Mouse (Mus musculus): ENCODE measurements around the gene Fbxl2. TPM values are rescaled to one million over a fixed set of nuclear protein-coding genes. Genes with fewer than 3 reads are reported as not detected.
"Not testable (repeated sequence)": the region's sequence is repeated elsewhere in the genome, so short reads cannot be mapped to it uniquely, and the experiment has no call there.

Gene Fbxl2
- 3.8 and 4.2 TPM in 2 replicates for polyA plus RNA-seq (2016; fragmentation: Nextera tagmentation; extraction: Ambion mirVana)

GRCm38 (mm10) chr9:114046028-114046427 is at the start of gene Fbxl2:
TSS of gene Fbxl2 (minus strand) at chr9:114046191.
- WGBS, result 85% methylated on average over 10 of the region's 10 CpGs
- no peak within 1 kb of the TSS for H3K4me2 ChIP-seq

DNA sequence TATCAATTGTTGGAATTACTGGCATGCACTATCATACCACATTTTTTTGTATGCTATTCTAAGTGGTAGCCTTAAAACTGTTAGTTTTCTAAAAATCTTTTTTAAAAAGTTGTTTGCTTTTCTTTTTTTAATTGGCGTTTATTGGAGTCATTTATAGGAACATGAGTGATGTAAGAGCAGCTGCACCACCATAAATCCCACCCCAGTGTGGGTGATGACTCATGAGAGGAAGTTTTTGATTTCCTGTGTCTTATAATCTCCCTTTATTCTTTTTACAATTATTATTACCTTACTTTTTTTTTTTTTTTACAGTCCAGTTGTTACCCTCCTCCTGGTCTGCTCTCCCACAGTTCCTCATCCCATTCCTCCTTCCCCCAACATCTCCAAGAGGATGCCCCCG is 48.9 kb upstream of the Fbxl2 start:
- Histone ChIP-seq H3K36me3 (no peaks in the 10 kb centered on the region), H3K4me3 (replicated peaks) (no peak overlapping the region), H3K27me3 (no peaks in the 10 kb centered on the region), H3K9ac (replicated peaks) (no peak overlapping the region), H3K4me1 (replicated peaks) (no peaks in the 10 kb centered on the region), H3K27ac (no peak overlapping the region), H3K4me2 (no peak overlapping the region), H3K9me3 (no peaks in the 10 kb centered on the region)
- ATAC-seq (ENCODE audit: insufficient number of reproducible peaks, insufficient read depth, low FRiP score, low TSS enrichment, low read depth), result no peak
- WGBS, result 89% methylated on average over 2 of the region's 2 CpGs

More at GRCm38 (mm10) chr9:114046028-114046427, at the start of gene Fbxl2:
- Histone ChIP-seq H3K4me3 (replicated peaks) (no peak within 1 kb of the TSS), H3K9me3 (no peaks in the 10 kb centered on the region), H3K9ac (replicated peaks) (no peak within 1 kb of the TSS), H3K36me3 (no peaks in the 10 kb centered on the region), H3K27me3 (peaks cover 6% of the 10 kb centered on the region), H3K27ac (no peak within 1 kb of the TSS), H3K4me1 (replicated peaks) (no peaks in the 10 kb centered on the region)
- no peak for ATAC-seq (ENCODE audit: insufficient number of reproducible peaks, insufficient read depth, low FRiP score, low TSS enrichment, low read depth)

DNA sequence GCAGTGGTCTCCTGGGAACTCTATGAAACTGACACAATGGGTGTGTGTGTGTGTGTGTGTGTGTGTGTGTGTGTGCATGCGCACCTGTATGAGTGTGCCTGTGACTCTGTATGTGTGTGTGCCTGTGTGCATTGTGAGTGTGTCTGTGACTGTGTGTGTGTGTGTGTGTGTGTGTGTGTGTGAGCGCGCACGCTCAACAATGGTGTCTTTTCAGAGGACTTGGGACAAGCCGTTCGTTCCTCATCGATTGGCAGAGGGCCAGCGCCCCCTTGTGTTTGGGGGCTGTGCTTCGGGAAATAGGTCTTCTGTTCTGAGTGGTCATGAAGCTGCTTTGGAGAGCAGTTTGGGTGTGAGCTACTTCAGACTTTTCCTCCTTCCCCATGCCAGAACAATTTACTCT is 46.2 kb upstream of the Fbxl2 start:
- WGBS, result 19% methylated on average over 9 of the region's 9 CpGs
- ATAC-seq (ENCODE audit: insufficient number of reproducible peaks, insufficient read depth, low FRiP score, low TSS enrichment, low read depth), result not testable (repeated sequence)

DNA sequence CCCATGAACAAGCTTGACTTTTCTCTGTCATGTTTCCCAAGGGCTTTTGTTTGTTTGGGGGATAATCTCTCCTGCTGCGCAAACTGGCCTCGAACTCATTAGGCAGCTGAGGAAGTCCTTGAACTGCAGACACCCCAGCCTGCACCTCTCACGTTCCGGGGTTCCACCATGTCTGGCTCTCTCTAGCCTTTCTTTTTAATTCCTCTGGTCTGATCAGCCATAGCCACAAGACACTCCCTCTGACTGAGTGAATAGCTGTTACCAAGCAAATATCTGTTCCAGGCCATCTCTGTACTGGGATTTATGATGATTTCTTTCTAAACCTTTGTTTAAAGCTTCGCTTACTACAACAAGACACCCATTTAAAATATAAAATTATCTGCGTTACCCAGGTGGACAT is 42.9 kb upstream of the Fbxl2 start:
- not testable (repeated sequence) for H3K4me1 ChIP-seq (replicated peaks); H3K4me3 ChIP-seq (replicated peaks); H3K4me2 ChIP-seq; H3K36me3 ChIP-seq; H3K9ac ChIP-seq (replicated peaks); ATAC-seq (ENCODE audit: insufficient number of reproducible peaks, insufficient read depth, low FRiP score, low TSS enrichment, low read depth); H3K27me3 ChIP-seq; H3K27ac ChIP-seq; H3K9me3 ChIP-seq
- WGBS, result 86% methylated on average over 6 of the region's 6 CpGs

More for the DNA sequence above, 46.2 kb upstream of the Fbxl2 start:
- not testable (repeated sequence) for H3K9me3 ChIP-seq; H3K4me3 ChIP-seq (replicated peaks); H3K4me1 ChIP-seq (replicated peaks); H3K36me3 ChIP-seq; H3K9ac ChIP-seq (replicated peaks); H3K27me3 ChIP-seq; H3K27ac ChIP-seq; H3K4me2 ChIP-seq

GRCm38 (mm10) chr9:114087106-114087815 is 41.3 kb upstream of the Fbxl2 start:
- no peak overlapping the region for H3K4me3 ChIP-seq (replicated peaks)
- 77% methylated on average over 11 of the region's 11 CpGs for WGBS
- H3K27me3 ChIP-seq, result no peaks in the 10 kb centered on the region
- no peak overlapping the region for H3K4me2 ChIP-seq
- no peaks in the 10 kb centered on the region for H3K9me3 ChIP-seq
- ATAC-seq (ENCODE audit: insufficient number of reproducible peaks, insufficient read depth, low FRiP score, low TSS enrichment, low read depth), result no peak
- no peak overlapping the region for H3K9ac ChIP-seq (replicated peaks)
- no peak overlapping the region for H3K27ac ChIP-seq
- H3K36me3 ChIP-seq, result no peaks in the 10 kb centered on the region
- 0 out of 2 replicates have a peak, but pooled peaks cover 3% of the 10 kb centered on the region for H3K4me1 ChIP-seq (replicated peaks)

DNA sequence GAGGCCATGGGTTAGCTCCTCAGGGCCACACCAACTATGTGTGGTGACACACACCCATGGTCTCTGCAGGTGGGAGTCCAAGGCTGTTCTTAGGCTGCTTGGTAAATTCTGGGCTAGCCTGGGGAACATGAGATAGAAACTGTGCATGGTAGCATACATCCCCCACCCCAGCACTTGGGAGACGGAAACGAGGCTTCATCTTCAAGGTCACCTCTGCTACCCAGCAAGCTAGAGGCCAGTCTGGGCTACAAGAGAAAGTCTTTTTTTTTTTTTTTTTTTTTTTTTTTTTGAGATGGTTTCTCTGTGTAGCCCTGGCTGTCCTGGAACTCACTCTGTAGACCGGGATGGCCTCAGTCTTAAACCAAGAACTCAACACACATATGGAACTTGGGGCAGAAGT is 40.4 kb upstream of the Fbxl2 start:
- 85% methylated on average over 3 of the region's 3 CpGs for WGBS
- Histone ChIP-seq H3K4me1 (replicated peaks) (0 out of 2 replicates have a peak, but pooled peaks cover 3% of the 10 kb centered on the region), H3K9me3 (no peaks in the 10 kb centered on the region), H3K9ac (replicated peaks) (no peak overlapping the region), H3K36me3 (no peaks in the 10 kb centered on the region), H3K4me3 (replicated peaks) (no peak overlapping the region), H3K27me3 (no peaks in the 10 kb centered on the region), H3K27ac (no peak overlapping the region), H3K4me2 (no peak overlapping the region)
- no peak for ATAC-seq (ENCODE audit: insufficient number of reproducible peaks, insufficient read depth, low FRiP score, low TSS enrichment, low read depth)

DNA sequence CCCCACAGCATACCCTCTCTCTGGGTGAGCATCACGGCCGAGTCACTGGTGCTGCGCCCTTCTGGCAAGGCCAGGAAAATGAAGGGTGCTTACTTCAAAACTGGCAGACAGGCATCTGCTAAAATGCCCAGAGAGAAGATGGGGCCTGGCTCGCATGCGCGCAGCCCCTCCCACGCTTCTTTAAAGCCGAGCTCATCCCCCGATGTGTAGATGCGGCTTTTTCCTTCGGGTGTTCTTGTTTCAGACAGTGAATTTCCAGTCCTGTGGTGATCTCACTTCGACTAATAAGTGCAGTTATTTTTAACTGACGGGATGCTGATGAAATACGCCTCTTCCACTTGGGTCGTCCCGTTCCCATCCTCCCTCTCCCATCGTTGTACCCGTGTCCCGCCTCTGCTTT is 27.7 kb upstream of the Fbxl2 start:
- H3K4me1 ChIP-seq (replicated peaks), result no peaks in the 10 kb centered on the region
- no peak overlapping the region for H3K4me3 ChIP-seq (replicated peaks)
- H3K27ac ChIP-seq, result no peak overlapping the region
- no peaks in the 10 kb centered on the region for H3K9me3 ChIP-seq
- no peak for ATAC-seq (ENCODE audit: insufficient number of reproducible peaks, insufficient read depth, low FRiP score, low TSS enrichment, low read depth)
- H3K36me3 ChIP-seq, result no peaks in the 10 kb centered on the region
- no peak overlapping the region for H3K4me2 ChIP-seq
- no peaks in the 10 kb centered on the region for H3K27me3 ChIP-seq
- H3K9ac ChIP-seq (replicated peaks), result no peak overlapping the region
- WGBS, result 89% methylated on average over 19 of the region's 19 CpGs

GRCm38 (mm10) chr9:114069372-114069771 is 23.4 kb upstream of the Fbxl2 start:
- Histone ChIP-seq H3K27me3 (no peaks in the 10 kb centered on the region), H3K4me2 (no peak overlapping the region), H3K4me1 (replicated peaks) (no peaks in the 10 kb centered on the region), H3K9ac (replicated peaks) (no peak overlapping the region), H3K27ac (no peak overlapping the region), H3K9me3 (no peaks in the 10 kb centered on the region), H3K4me3 (replicated peaks) (no peak overlapping the region), H3K36me3 (no peaks in the 10 kb centered on the region)
- no peak for ATAC-seq (ENCODE audit: insufficient number of reproducible peaks, insufficient read depth, low FRiP score, low TSS enrichment, low read depth)
- WGBS, result 65% methylated on average over 6 of the region's 6 CpGs

DNA sequence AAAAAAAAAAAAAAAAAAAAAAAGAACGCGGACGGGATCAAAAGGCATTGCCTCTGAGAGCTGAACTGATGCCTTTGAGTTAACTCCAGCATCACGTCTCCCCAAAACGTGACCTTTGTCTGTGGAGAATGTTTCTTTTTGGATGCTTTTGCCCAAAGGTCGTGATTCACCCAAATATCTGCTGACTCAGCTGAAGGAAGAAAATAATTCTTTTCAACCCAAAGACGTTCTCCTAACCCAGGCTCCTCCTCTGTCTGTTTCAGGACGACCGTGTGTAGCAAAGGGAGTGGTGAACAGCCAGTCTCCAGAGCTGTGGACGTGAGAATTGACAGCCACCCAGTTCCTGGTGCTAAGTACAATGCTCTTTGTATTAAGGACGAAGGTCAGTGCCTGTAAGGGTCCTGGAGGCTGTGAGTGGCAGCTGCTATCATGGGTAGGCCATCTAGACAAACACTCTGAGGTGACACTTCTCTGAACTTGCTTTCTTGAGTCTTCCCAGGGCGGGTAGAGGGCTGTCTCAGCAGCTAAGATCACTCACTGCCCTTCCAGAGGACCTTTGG is 22.6 kb upstream of the Fbxl2 start:
- H3K9ac ChIP-seq (replicated peaks), result no peak overlapping the region
- H3K36me3 ChIP-seq, result no peaks in the 10 kb centered on the region
- H3K4me1 ChIP-seq (replicated peaks), result no peaks in the 10 kb centered on the region
- no peaks in the 10 kb centered on the region for H3K9me3 ChIP-seq
- 69% methylated on average over 12 of the region's 12 CpGs for WGBS
- no peak overlapping the region for H3K27ac ChIP-seq
- no peaks in the 10 kb centered on the region for H3K27me3 ChIP-seq
- H3K4me3 ChIP-seq (replicated peaks), result no peak overlapping the region
- ATAC-seq (ENCODE audit: insufficient number of reproducible peaks, insufficient read depth, low FRiP score, low TSS enrichment, low read depth), result no peak
- no peak overlapping the region for H3K4me2 ChIP-seq

DNA sequence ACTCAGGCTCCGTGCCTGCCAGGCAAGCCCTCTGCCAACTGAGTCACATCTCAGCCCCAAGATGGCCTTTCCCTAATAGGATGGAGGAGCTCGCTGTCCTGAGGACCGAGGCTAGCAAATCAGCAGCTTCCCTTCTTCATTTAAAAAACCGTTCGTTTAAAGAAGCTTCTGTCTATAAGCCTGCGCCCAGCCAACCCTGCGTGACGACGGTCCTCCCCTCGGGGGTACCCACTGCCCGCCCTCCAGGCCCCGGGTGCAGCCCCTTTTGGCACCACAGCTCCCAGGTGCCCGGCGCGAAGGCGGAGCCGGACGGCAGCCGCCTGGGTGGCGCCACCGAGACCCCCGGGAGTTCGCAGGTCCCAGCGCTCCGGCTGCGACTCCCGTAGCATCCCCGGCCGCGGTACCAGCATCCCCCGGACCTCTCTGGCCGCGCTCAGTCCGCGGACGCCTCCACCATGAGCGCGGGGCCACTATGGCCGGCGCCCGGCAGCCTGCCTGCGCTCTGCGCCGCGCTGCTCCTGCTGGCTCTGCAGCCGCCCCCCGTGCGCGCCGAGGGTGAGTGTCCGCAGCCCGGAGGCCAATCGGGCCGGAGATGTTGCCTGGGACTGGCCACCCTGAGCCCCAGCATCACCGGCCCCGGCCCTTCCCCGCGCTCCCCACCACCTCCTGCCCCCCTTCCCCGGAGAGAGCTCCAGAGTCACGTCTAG is 11.3 kb upstream of the Fbxl2 start, which contains the start of gene Susd5:
Gene Susd5, plus strand, starts transcription at position 51 of the 707 bp plus-strand sequence.
- H3K4me2 ChIP-seq, result peak within 1 kb of the TSS; percentile 87
- peak within 1 kb of the TSS; percentile 61 for H3K9ac ChIP-seq (replicated peaks)
- H3K9me3 ChIP-seq, result no peaks in the 10 kb centered on the region
- peaks cover 51% of the 10 kb centered on the region for H3K27me3 ChIP-seq
- peak; percentile 43; the same call in 1 of the 2 replicates for ATAC-seq (ENCODE audit: insufficient number of reproducible peaks, insufficient read depth, low FRiP score, low TSS enrichment, low read depth)
- WGBS, result under 1% methylated on average over 59 of the region's 60 CpGs
- 0 out of 2 replicates have a peak, but pooled peaks cover 4% of the 10 kb centered on the region for H3K4me1 ChIP-seq (replicated peaks)
- H3K4me3 ChIP-seq (replicated peaks), result peak within 1 kb of the TSS; percentile 57
- no peak within 1 kb of the TSS for H3K27ac ChIP-seq
- no peaks in the 10 kb centered on the region for H3K36me3 ChIP-seq

DNA sequence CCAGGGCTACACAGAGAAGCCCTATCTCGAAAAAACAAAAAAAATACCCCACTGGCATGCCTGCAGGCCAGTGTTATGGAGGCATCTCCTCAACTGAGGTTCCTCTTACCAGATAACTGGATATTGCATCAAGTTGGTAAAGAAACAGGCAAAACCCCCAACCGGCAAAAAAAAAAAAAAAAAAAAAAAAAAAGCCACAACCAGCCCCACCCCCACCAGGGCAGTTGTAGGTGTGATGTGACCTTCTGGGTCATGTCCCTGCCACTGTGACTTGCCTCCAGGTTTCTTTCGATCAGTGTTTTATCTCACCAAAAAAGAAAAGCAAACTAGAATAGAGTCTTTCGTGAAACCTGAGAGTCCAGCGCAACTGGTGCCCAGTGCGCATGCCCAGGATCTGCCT is 6.9 kb upstream of the Fbxl2 start:
- Histone ChIP-seq H3K4me3 (replicated peaks) (no peak overlapping the region), H3K4me2 (no peak overlapping the region), H3K36me3 (no peaks in the 10 kb centered on the region), H3K27ac (no peak overlapping the region), H3K9ac (replicated peaks) (no peak overlapping the region), H3K4me1 (replicated peaks) (0 out of 2 replicates have a peak, but pooled peaks cover 4% of the 10 kb centered on the region), H3K27me3 (peaks cover 30% of the 10 kb centered on the region), H3K9me3 (no peaks in the 10 kb centered on the region)
- WGBS, result 80% methylated on average over 6 of the region's 6 CpGs
- ATAC-seq (ENCODE audit: insufficient number of reproducible peaks, insufficient read depth, low FRiP score, low TSS enrichment, low read depth), result no peak

Measured in limb, embryonic 12.5 days (tissue).